Comparison of ENCODE assay signal across 8 mouse cellular contexts in genomic region chr12:43813559-43813958, GRCm38 (mm10).
DNase-seq lines count a peak whose midpoint lies in the region; ATAC-seq and TF ChIP-seq lines count a peak whose summit lies in the region.
"Had no signal": no experiment of that assay in that cellular context is flagged by ENCODE, and none has a peak within 500 bp of the region (broad histone marks: within the 10 kb centered on the region; RNA-seq: fewer than 3 reads in every experiment).

No protein-coding gene starts in this region.

- H3K9me3 ChIP-seq in kidney, postnatal 0 days (replicated peaks; ENCODE audit: low read length): no peaks in the 10 kb centered on the region

- no peak for ATAC-seq in kidney, postnatal 0 days (replicated peaks; ENCODE audit: low FRiP score, low read depth)

- WGBS in kidney, postnatal 0 days: 14% methylated on average over 3 of the region's 3 CpGs

- no peak overlapping the region for H3K4me3 ChIP-seq in kidney, postnatal 0 days (replicated peaks; ENCODE audit: low read depth, low read length)

- no peak overlapping the region for H3K4me2 ChIP-seq in kidney, postnatal 0 days (ENCODE audit: low read length)

- H3K27me3 ChIP-seq in kidney, postnatal 0 days (ENCODE audit: insufficient read depth, low read length): no peaks in the 10 kb centered on the region

- no peak overlapping the region for H3K27ac ChIP-seq in kidney, postnatal 0 days

- H3K36me3 ChIP-seq in kidney, postnatal 0 days (ENCODE audit: insufficient read depth, low read length): no peaks in the 10 kb centered on the region

- no peaks in the 10 kb centered on the region for H3K4me1 ChIP-seq in kidney, postnatal 0 days (replicated peaks; ENCODE audit: insufficient read depth, low read length)

- H3K9ac ChIP-seq in kidney, postnatal 0 days (ENCODE audit: low read depth, low read length): no peak overlapping the region

- TF ChIP-seq CTCF in kidney, postnatal 0 days (IDR thresholded peaks at IDR 0.05; ENCODE audit: low read depth): peak; percentile 63

- peak; percentile 54 for DNase-seq in kidney, postnatal 0 days (ENCODE audit: low spot score)
- no peak for DNase-seq in kidney, adult 18-20 months
- DNase-seq in ES-CJ7 (ENCODE audit: low read depth, low spot score): peak; percentile 15
- peak; percentile 14 for DNase-seq in R1 (ENCODE audit: low read depth, low spot score)
- peak; percentile 29 to 77 for DNase-seq in layer of hippocampus, postnatal 14 days (ENCODE audit: low spot score in 2 of 2)
- no peak for DNase-seq in thymus, postnatal 14 days
- DNase-seq in lung, postnatal 25 days (ENCODE audit: low spot score): no peak
- DNase-seq: lung, adult 18-20 months had no signal

Comparison
In these comparisons a context has a peak if more than half of its experiments do, and no peak if none do; other contexts are left out.
1. DNase-seq: peak in kidney, postnatal 0 days (single experiment), ES-CJ7 (single experiment), R1 (single experiment) and layer of hippocampus, postnatal 14 days (2 of 2); none in kidney, adult 18-20 months (single experiment), thymus, postnatal 14 days (single experiment) and lung, postnatal 25 days (single experiment).